Mouse (Mus musculus) heart, adult 2 months (tissue): Measurements from ENCODE around the gene Zdhhc16. TPM values are rescaled to one million over a fixed set of nuclear protein-coding genes. Genes with fewer than 3 reads are reported as not detected.
A peak's percentile ranks its signal among the peaks of the same experiment; 100 is the strongest.

Source experiments
- DNase-seq, 2 experiments: peaks; one replicate each; pipeline ENCODE4 v3.0.0; 2021
- H3K27ac ChIP-seq: fragments of 200-600 bp; 2 replicates; pipeline ENCODE4 v1.8.1; 2022
- H3K27me3 ChIP-seq: fragments of 200-500 bp; 2 replicates; pipeline ENCODE4 v1.6.1; 2012; ENCODE audit warnings: mild to moderate bottlenecking, low read length, inconsistent platforms, mixed read lengths; ENCODE audit not compliant: control insufficient read depth, insufficient read depth
- H3K36me3 ChIP-seq: fragments of 200-500 bp; 2 replicates; pipeline ENCODE4 v1.6.1; 2012; ENCODE audit warnings: low read length, inconsistent platforms; ENCODE audit not compliant: control insufficient read depth, insufficient read depth
- H3K4me1 ChIP-seq: fragments of 200-500 bp; 2 replicates; pipeline ENCODE4 v1.6.1; 2011; ENCODE audit warnings: low read length; ENCODE audit not compliant: control insufficient read depth, insufficient read depth
- H3K4me3 ChIP-seq: fragments of 200-600 bp; 2 replicates; pipeline ENCODE4 v1.8.1; 2022
- H3K79me2 ChIP-seq: fragments of 200-500 bp; replicated peaks from 2 replicates; pipeline ENCODE4 v1.6.1; 2012; ENCODE audit warnings: mild to moderate bottlenecking, inconsistent platforms, low read length, moderate library complexity, mixed read lengths; ENCODE audit not compliant: control insufficient read depth, insufficient read depth
- H3K9ac ChIP-seq: fragments of 200-500 bp; 2 replicates; pipeline ENCODE4 v1.6.1; 2012; ENCODE audit warnings: low read depth, mild to moderate bottlenecking, control low read depth, inconsistent platforms, low read length, mixed read lengths
- CTCF ChIP-seq: fragments of 200-600 bp; IDR thresholded peaks from 2 replicates; pipeline ENCODE4 v1.8.1; 2022; ENCODE audit warnings: antibody characterized with exemption, mild to moderate bottlenecking, moderate library complexity
- EP300 ChIP-seq: fragments of 200-500 bp; IDR thresholded peaks from 2 replicates; pipeline ENCODE4 v1.6.1; 2011; ENCODE audit warnings: low read depth, low read length, control low read depth; ENCODE audit not compliant: insufficient read depth
- POLR2A ChIP-seq: fragments of 200-500 bp; IDR thresholded peaks from 2 replicates; pipeline ENCODE4 v1.6.1; 2011; ENCODE audit warnings: mild to moderate bottlenecking, low read depth, low read length, control low read depth; ENCODE audit not compliant: insufficient read depth
- WGBS: fragments of 180-500 bp; shearing (Covaris S2); methylation state at CpG from one replicate; pipeline ENCODE4 v1.1.7; 2018; 5-methylcytosine and 5-hydroxymethylcytosine counted together
- intact Hi-C: fragments of 180-260 bp; cut with DNase I; formaldehyde crosslinking; loops from one replicate; pipeline ENCODE4 v1.15.1; 2025
- polyA plus RNA-seq: library from polyadenylated mRNA; depleted of rRNA; stranded (reverse); fragments of >200 nt; gene quantifications from 2 replicates; pipeline ENCODE4 v1.2.3, GENCODE M21; 2012; rRNA removed
- total RNA-seq, 2 experiments: library from RNA; stranded (reverse); gene quantifications; 2 replicates each; pipeline ENCODE4 v1.2.3; 2021

The Zdhhc16 gene
- total and polyA plus RNA-seq, 3 experiments = 12.3 to 40.3 (median 14.6) TPM

DNA sequence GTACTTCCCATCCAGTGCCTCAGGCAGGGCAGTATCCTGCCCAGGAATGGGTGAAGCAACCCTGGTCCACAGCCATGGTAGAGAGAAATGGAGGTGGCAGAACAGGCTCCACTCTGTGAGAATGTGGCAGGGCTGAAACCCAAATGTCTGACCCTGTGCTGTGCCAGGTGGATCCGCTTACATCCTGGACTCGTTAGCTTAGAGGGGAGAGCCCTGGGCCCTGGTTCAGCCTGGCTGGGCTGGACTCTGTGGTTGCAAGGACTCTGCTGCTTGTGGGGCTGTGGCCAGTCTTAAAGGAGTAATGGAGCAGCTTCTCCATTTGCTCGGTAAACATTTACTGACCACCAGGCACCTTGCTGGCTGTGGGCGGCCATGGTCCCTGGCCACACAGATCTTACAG is 53.9 kb downstream of the Zdhhc16 start:
- Histone ChIP-seq H3K79me2 (peaks cover 4% of the 10 kb centered on the region; the same call in 1 of the 2 replicates), H3K27ac (no peak overlapping the region), H3K36me3 (no peaks in the 10 kb centered on the region), H3K4me1 (peaks cover 6% of the 10 kb centered on the region), H3K4me3 (no peak overlapping the region), H3K9ac (no peak overlapping the region), H3K27me3 (no peaks in the 10 kb centered on the region)
- no peak for DNase-seq
- TF ChIP-seq EP300 (no peak), CTCF (no peak), POLR2A (no peak)
- intact Hi-C loops = no loop called here
- WGBS = 80% methylated on average over 4 of the region's 4 CpGs

DNA sequence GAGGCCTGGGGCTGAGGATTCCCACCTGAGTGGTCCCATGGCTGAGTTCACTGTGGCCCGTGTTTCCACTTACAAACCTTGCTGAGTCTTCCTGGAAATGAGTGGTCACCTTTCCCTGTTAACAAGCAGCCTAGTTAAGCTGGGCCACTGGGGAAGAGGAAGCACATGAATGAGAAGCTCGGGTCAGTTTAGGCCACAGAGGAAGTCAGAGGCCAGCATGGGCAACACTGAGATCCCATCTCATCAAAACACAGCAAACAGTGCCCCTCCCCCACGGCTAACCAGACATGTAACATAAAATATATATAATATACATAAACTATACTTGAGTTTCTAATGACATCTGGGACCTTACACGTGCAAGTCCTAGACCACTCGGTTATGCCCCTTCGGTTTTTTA is 56.5 kb downstream of the Zdhhc16 start:
- DNase-seq = no peak
- no peak overlapping the region for H3K9ac ChIP-seq
- no peaks in the 10 kb centered on the region for H3K36me3 ChIP-seq
- no peaks in the 10 kb centered on the region for H3K27me3 ChIP-seq
- H3K4me1 ChIP-seq = peaks cover 8% of the 10 kb centered on the region
- H3K79me2 ChIP-seq = peaks cover 4% of the 10 kb centered on the region; the same call in 1 of the 2 replicates
- peak overlapping the region; percentile 28; the same call in 1 of the 2 replicates for H3K27ac ChIP-seq
- TF ChIP-seq CTCF (no peak), POLR2A (no peak), EP300 (no peak)
- WGBS = 66% methylated on average over 6 of the region's 6 CpGs
- no peak overlapping the region for H3K4me3 ChIP-seq
- intact Hi-C loops = no loop called here

DNA sequence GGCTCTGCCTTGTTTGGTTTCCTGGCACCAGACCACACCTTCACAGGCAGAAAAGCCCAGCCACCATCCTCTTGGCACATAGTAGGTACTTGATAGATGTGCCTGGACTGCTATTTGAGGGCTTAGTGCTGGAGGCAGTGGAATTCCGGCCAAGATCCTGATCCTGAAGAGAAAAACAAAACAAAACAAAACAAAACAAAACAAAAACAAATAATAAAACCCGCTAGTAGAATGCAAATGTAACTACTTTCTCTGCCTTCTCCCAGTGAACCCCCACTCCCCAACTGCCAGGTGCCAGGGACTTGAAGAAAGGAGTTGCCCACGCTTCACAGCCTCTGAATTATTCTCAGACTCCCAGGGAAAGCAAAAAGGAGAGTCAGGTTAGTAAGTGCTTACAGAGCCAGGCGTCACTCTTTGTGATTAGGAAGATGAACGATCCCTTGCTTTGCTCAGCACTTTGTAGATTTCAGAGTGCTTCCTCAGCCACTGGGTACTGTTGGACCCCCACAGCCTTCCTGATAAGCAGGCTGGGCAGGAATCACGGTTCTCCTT is 58.7 kb downstream of the Zdhhc16 start:
- peaks cover 11% of the 10 kb centered on the region for H3K4me1 ChIP-seq
- DNase-seq = peak in 1 of 2 experiments; percentile 19
- H3K79me2 ChIP-seq = peaks cover 1% of the 10 kb centered on the region; the same call in 1 of the 2 replicates
- no peak overlapping the region for H3K4me3 ChIP-seq
- no peak overlapping the region for H3K9ac ChIP-seq
- intact Hi-C loops = no loop called here
- TF ChIP-seq CTCF (no peak), EP300 (no peak), POLR2A (no peak)
- no peaks in the 10 kb centered on the region for H3K36me3 ChIP-seq
- 52% methylated on average over 6 of the region's 6 CpGs for WGBS
- H3K27me3 ChIP-seq = no peaks in the 10 kb centered on the region
- peak overlapping the region; percentile 16 for H3K27ac ChIP-seq

DNA sequence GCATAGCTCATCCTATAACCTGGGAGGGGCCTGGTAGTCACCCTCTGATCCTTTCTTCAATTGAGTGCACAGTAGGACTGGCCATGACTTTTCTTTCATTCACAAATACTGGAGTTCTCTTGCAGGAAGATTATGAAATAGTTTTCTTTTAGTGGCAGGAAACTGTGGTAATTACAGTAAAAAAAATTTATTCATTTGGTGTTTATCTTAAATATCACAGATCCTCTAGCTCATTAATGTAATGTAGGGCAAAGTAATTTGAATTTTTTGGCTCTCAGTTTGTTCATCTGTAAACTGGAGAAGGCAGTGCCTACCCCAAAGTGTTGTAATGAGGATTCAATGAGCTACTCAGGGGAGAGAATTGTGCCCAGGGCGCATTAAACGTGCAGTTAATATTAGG is 59.7 kb downstream of the Zdhhc16 start:
- no peaks in the 10 kb centered on the region for H3K27me3 ChIP-seq
- H3K79me2 ChIP-seq = no peaks in the 10 kb centered on the region; the same call in 1 of the 2 replicates
- 43% methylated on average over 2 of the region's 2 CpGs for WGBS
- no peak overlapping the region for H3K9ac ChIP-seq
- DNase-seq = no peak
- peaks cover 16% of the 10 kb centered on the region for H3K4me1 ChIP-seq
- intact Hi-C loops = no loop called here
- H3K36me3 ChIP-seq = no peaks in the 10 kb centered on the region
- no peak overlapping the region for H3K4me3 ChIP-seq
- no peak for TF ChIP-seq POLR2A
- no peak for TF ChIP-seq EP300
- no peak for TF ChIP-seq CTCF
- peak overlapping the region; percentile 45 for H3K27ac ChIP-seq

DNA sequence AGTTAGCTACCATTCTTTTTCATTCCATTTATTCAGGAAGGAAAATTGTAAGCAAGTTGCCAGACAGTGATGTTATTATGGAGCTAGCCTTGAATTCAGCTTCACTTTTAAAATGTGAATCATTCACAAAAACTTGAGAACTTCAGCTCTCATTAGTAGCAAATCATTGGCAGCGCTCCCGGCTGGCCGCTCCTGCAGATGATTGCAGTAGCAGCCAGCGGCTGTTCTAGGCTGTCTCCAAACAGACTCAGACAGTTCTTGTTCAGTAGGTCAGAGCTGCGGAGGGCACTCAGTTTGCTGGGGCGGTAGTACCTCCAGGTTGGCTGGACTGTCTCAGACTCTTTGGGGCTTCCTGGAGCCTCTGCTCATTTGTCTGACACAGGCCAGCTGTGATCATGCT is 60.2 kb downstream of the Zdhhc16 start:
- TF ChIP-seq EP300 = no peak
- TF ChIP-seq CTCF = no peak
- TF ChIP-seq POLR2A = no peak
- WGBS = 20% methylated on average over 6 of the region's 6 CpGs
- DNase-seq = peak; percentile 82 to 83
- H3K9ac ChIP-seq = no peak overlapping the region
- intact Hi-C loops = no loop called here
- H3K36me3 ChIP-seq = no peaks in the 10 kb centered on the region
- no peaks in the 10 kb centered on the region for H3K27me3 ChIP-seq
- H3K79me2 ChIP-seq = no peaks in the 10 kb centered on the region; the same call in 1 of the 2 replicates
- H3K4me1 ChIP-seq = peaks cover 16% of the 10 kb centered on the region
- peak overlapping the region; percentile 45 for H3K27ac ChIP-seq
- no peak overlapping the region for H3K4me3 ChIP-seq

Other genes with a start within 250 kb of the Zdhhc16 start
- gene Slit1, start 189.8 kb upstream of the Zdhhc16 start, total RNA-seq = under 1 TPM; 0.05 to 0.07 TPM
- gene Slit1, start 189.8 kb upstream of the Zdhhc16 start, polyA plus RNA-seq = 0.03 and 0.06 TPM in 2 replicates
- gene Arhgap19, start 131.4 kb upstream of the Zdhhc16 start, total RNA-seq = 1 to 10 TPM; 1.7 to 2.0 TPM
- gene Arhgap19, start 131.4 kb upstream of the Zdhhc16 start, polyA plus RNA-seq = 1.4 and 2.1 TPM in 2 replicates
- gene Frat1, start 103.5 kb upstream of the Zdhhc16 start, total RNA-seq = 1 to 10 TPM; 2.5 to 3.9 TPM
- gene Frat1, start 103.5 kb upstream of the Zdhhc16 start, polyA plus RNA-seq = 1.3 TPM in 2 replicates
- gene Frat2, start 85.3 kb upstream of the Zdhhc16 start, total RNA-seq = 1 to 10 TPM; 2.7 to 4.9 TPM
- gene Frat2, start 85.3 kb upstream of the Zdhhc16 start, polyA plus RNA-seq = 1.4 and 1.7 TPM in 2 replicates
- 10 to 100 TPM; 13.7 to 17.4 TPM for gene Rrp12, start 37.3 kb upstream of the Zdhhc16 start, total RNA-seq
- gene Rrp12, start 37.3 kb upstream of the Zdhhc16 start, polyA plus RNA-seq = 6.6 and 6.9 TPM in 2 replicates
- 100 to 1,000 TPM; 122 to 135 TPM for gene Pgam1, start 21.6 kb upstream of the Zdhhc16 start, total RNA-seq
- gene Pgam1, start 21.6 kb upstream of the Zdhhc16 start, polyA plus RNA-seq = 111 and 162 TPM in 2 replicates
- gene Exosc1, start 57 bp upstream of the Zdhhc16 start, total RNA-seq = 10 to 100 TPM; 13.2 to 13.9 TPM
- 9.8 and 9.9 TPM in 2 replicates for gene Exosc1, start 57 bp upstream of the Zdhhc16 start, polyA plus RNA-seq
- 10 to 100 TPM; 14.2 to 17.9 TPM for gene Mms19, start 47.7 kb downstream of the Zdhhc16 start, total RNA-seq
- 35.4 and 48.4 TPM in 2 replicates for gene Mms19, start 47.7 kb downstream of the Zdhhc16 start, polyA plus RNA-seq
- gene Ubtd1, start 48.3 kb downstream of the Zdhhc16 start, total RNA-seq = 10 to 100 TPM; 21.4 to 22.7 TPM
- 27.3 and 37.3 TPM in 2 replicates for gene Ubtd1, start 48.3 kb downstream of the Zdhhc16 start, polyA plus RNA-seq
- gene Ankrd2, start 102.5 kb downstream of the Zdhhc16 start, total RNA-seq = under 1 TPM; 0.20 to 0.42 TPM
- gene Ankrd2, start 102.5 kb downstream of the Zdhhc16 start, polyA plus RNA-seq = not detected in 2 replicates
- 1 to 10 TPM; 1.6 to 2.3 TPM for gene Hoga1, start 112.1 kb downstream of the Zdhhc16 start, total RNA-seq
- gene Hoga1, start 112.1 kb downstream of the Zdhhc16 start, polyA plus RNA-seq = 0.85 and 1.4 TPM in 2 replicates
- gene 4933411K16Rik, start 118.8 kb downstream of the Zdhhc16 start, total RNA-seq = under 1 TPM in 1 of 2 experiments, not detected in 1; 0.23 TPM
- 0.41 and 0.73 TPM in 2 replicates for gene 4933411K16Rik, start 118.8 kb downstream of the Zdhhc16 start, polyA plus RNA-seq
- 1 to 10 TPM; 2.3 to 2.5 TPM for gene Morn4, start 152.9 kb downstream of the Zdhhc16 start, total RNA-seq
- 5.0 and 5.5 TPM in 2 replicates for gene Morn4, start 152.9 kb downstream of the Zdhhc16 start, polyA plus RNA-seq
- gene Pi4k2a, start 157.0 kb downstream of the Zdhhc16 start, total RNA-seq = 10 to 100 TPM; 18.2 to 21.3 TPM
- 15.1 and 21.4 TPM in 2 replicates for gene Pi4k2a, start 157.0 kb downstream of the Zdhhc16 start, polyA plus RNA-seq
- 10 to 100 TPM; 10.0 to 14.4 TPM for gene Avpi1, start 195.6 kb downstream of the Zdhhc16 start, total RNA-seq
- 9.9 and 13.1 TPM in 2 replicates for gene Avpi1, start 195.6 kb downstream of the Zdhhc16 start, polyA plus RNA-seq
- 10 to 100 TPM; 21.1 to 21.9 TPM for gene Marveld1, start 213.9 kb downstream of the Zdhhc16 start, total RNA-seq
- 55.0 and 61.4 TPM in 2 replicates for gene Marveld1, start 213.9 kb downstream of the Zdhhc16 start, polyA plus RNA-seq
- 10 to 100 TPM; 20.2 to 20.3 TPM for gene Zfyve27, start 230.5 kb downstream of the Zdhhc16 start, total RNA-seq
- 27.6 and 33.6 TPM in 2 replicates for gene Zfyve27, start 230.5 kb downstream of the Zdhhc16 start, polyA plus RNA-seq